Mouse (Mus musculus): ENCODE measurements at regions not wholly inside any gene's neighbourhood (a gene's known extent, or its start where the extent isn't known, plus 50 kb on each side); places are given as distances from the start of the nearest gene placed in this dataset.

GRCm38 (mm10) chrX:164745552-164746217 lies 234.5 kb downstream of the Mospd2 start:
- Histone ChIP-seq H3K27ac (ENCODE audit: low read depth, low read length) (no peak overlapping the region), H3K9ac (ENCODE audit: low read depth, low read length) (no peak overlapping the region), H3K4me2 (replicated peaks; ENCODE audit: low read depth) (no peak overlapping the region), H3K4me1 (replicated peaks; ENCODE audit: control insufficient read depth, insufficient read depth, low read length) (no peaks in the 10 kb centered on the region), H3K4me3 (ENCODE audit: low read depth, low read length) (no peak overlapping the region), H3K9me3 (ENCODE audit: control insufficient read depth) (no peaks in the 10 kb centered on the region), H3K27me3 (replicated peaks; ENCODE audit: control insufficient read depth, insufficient read depth, low read length) (no peaks in the 10 kb centered on the region), H3K36me3 (ENCODE audit: control insufficient read depth, insufficient read depth) (no peaks in the 10 kb centered on the region)
- no peak for ATAC-seq
- 44% methylated on average over 1 of the region's 1 CpGs for WGBS
- no peak for TF ChIP-seq CTCF (IDR thresholded peaks at IDR 0.05; ENCODE audit: low read depth)

Data from intestine, postnatal 0 days (tissue).